Mouse (Mus musculus) T-helper 17 cell (primary cell): ENCODE data around the gene Tas2r135.

Source experiments
- in situ Hi-C, 2 experiments: fragments of 300-600 bp; cut with MboI, MseI; formaldehyde crosslinking; loops; 1 replicate in 1 of 2; 2 replicates in 1 of 2; pipeline ENCODE4 v1.15.1; 2025; ENCODE audit warnings: high pct_unique_total_duplicates in 2 of 2

Gene Tas2r135

DNA sequence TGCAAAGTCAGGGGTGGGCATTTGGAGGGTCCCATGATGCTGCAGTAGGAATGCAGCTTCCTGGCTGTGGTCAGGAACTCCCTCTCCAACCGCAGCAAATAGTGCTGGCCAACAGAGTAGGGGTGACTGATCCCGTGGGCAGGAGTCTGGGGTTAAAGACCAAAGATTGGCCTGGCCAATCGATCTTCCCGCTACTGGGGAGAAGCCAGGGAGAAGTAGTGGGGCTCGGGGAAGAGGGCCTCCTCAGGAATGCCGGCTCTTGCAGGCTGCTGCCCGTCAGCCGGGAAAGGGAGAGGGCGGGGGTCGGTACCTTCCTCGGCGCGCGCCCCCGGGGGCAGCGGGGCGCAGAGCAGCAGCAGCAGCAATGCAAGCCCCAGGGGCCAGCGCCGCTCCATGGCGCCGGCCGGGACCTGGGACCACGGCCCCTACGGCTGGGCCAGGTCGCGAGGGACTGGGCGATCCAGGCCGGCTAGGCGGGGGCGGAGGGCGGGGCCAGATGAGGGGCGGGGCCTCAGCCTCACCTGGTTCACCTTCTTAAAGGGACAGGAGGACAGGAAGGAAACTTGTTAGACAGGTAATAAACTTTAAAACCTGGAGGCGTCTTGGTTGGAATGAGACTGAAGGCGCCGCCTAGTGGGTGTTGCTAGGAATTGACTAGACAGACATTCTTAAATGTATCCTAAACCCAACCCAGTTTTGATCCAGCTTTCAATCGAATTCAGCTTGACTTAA, 32.3 kb upstream of the Tas2r135 start, which contains the start of gene Epha1:
Gene Epha1 (minus strand): TSS at position 453 of the 732 bp plus-strand sequence.
- in situ Hi-C loops, result loop anchor here in 1 of 2 experiments (25.0 kb wide), 1 partner anchor 1936 kb away; the partner anchor contains the start of genes E330009J07Rik and Wee2

DNA sequence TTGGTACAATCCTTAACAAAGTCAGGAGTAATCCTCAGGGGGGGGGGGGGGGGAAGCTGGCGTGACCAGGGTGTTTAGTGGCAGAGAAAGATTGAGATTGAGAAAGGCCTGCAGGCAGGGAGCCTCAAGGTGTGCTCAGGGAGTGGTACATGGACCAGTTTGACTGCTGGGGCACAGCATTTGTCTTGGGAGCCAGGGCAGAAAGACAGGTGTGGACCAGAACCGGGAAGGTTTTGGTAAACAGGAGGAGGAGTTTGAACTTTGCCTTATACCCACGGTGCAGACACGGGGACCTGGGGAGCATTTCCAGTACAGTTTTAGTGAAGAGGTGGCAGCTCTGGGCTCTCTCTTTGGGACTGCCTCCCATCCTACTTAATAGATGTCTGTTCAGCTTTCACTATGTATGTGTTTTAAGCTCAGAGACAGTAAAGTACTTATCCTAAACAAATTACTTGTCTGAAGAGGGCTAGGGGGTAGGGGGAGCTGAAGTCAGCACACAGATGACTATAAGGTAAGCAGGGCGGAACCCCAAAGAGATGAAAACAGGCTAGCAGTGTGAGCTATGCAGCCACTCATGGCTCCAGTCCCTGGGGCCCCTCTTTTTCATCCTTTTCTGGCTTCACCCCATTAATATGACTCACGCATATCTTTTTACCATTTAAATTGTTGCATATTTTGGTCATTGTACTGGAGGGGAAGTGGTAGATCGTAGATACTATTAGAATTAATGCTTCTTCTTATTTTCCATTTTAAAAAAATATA, 31.4 kb upstream of the Tas2r135 start:
- in situ Hi-C loops, result loop anchor here in 1 of 2 experiments (25.0 kb wide), 1 partner anchor 1937 kb away; the partner anchor contains the start of genes E330009J07Rik and Wee2

DNA sequence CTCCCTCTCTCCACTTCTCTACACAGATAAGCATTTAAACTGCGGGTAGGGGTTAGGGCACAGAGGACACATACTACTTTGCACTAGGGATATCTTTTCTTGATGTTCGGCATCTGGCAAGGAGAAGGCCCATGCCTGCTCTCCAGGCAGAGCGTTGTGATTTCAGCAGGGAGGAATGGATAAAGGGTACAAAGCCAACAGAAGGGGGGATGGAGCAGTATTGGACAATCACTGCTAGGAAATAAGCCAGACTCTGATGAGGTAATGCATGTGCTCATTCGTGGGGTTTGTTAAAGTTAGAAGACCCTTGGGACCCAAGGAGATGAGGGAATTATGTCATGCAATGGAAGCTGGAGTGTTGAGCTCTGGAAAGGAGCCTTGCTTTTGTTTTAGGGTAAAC, 30.5 kb upstream of the Tas2r135 start:
- in situ Hi-C loops, result loop anchor here in 1 of 2 experiments (25.0 kb wide), 2 partner anchors 1487 to 1937 kb away; partner anchors contain the start of genes E330009J07Rik, Moxd2 and Wee2

DNA sequence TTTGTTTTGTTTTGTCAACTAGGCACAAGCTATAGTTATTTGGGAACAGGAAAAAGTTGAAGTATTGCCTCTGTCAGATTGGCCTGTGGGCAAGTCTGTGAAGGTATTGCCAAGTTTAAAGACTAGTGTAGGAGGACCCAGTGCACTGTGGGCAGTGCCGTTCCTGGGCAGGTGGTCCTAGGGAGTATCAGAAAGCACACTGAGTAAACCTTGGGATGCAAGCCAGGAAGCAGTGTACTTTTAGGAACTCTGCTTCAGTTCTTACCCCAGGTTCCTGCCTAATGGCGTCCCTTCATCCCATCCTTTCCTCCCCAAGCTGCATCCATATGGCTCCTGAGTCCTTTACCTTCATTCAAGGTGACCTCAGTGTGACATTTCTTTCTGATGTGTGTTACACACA, 30.1 kb upstream of the Tas2r135 start:
- in situ Hi-C loops, result loop anchor here in 1 of 2 experiments (25.0 kb wide), 1 partner anchor 1488 kb away; the partner anchor contains the start of gene Moxd2

DNA sequence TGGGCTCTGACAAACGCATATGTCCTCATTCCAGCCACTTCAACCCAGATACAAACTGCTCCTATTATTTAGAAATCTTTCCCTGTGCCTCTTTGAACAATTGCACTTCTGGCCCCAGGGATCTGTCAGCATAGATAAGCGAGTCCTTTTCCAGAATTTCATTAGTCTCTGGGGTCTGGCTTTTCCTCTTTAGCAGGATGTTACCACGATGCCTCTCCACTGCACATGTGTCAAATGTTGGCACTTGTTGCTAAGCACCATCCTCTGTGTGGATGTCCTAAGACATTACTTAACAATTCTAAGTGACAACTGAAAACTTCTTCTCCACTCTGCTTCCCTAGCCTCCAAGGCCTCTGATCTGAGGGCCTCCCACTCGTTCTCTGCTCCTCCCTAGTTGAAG, 29.2 kb upstream of the Tas2r135 start:
- in situ Hi-C loops, result loop anchor here in 1 of 2 experiments (25.0 kb wide), 1 partner anchor 1489 kb away; the partner anchor contains the start of gene Moxd2

DNA sequence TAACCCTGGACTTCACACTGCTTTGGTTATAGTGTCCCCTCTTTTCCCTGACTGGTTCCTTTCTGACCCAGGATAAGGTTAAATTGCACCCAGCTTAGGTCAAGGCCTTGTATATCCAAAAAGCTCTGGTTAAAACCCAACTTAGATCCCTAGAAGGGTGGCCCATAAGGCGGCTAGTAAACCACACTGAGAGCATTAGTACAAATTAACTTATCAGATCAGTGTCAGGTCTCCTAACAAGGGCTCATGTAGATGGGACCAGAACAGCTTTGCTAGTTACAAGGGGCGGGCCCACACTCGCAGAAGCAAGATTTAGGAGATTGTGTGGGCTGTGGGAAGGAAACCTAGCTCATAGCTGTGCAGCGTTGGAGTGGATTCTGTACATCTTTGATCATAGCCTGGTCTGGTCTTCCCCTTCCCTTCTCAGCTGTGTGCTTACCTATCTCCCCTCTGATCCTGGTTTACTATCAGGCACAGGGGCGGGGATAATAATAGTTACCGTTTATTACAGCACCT, 28.7 kb upstream of the Tas2r135 start:
- in situ Hi-C loops, result loop anchor here in 1 of 2 experiments (25.0 kb wide), 1 partner anchor 1489 kb away; the partner anchor contains the start of gene Moxd2

DNA sequence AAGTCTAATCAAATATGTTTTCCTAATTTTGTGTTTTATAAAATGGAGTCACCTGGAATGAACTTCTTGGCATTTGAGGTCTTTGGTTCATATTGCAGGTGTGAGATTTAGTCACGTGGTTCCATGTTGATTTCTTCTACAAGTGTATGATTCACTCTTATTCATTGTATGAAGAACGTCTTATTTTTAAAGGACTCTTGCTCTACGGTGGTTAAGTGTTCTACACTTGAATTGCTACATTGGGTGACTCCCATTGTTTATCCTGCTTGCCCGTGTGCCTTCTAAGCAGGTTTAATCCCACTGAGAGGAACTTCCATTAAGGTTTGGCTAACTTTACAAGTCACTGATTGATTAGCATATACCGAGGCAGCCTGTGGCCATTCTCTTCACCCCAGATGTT, 28.0 kb upstream of the Tas2r135 start:
- in situ Hi-C loops, result loop anchor here in 1 of 2 experiments (25.0 kb wide), 1 partner anchor 1490 kb away; the partner anchor contains the start of gene Moxd2

DNA sequence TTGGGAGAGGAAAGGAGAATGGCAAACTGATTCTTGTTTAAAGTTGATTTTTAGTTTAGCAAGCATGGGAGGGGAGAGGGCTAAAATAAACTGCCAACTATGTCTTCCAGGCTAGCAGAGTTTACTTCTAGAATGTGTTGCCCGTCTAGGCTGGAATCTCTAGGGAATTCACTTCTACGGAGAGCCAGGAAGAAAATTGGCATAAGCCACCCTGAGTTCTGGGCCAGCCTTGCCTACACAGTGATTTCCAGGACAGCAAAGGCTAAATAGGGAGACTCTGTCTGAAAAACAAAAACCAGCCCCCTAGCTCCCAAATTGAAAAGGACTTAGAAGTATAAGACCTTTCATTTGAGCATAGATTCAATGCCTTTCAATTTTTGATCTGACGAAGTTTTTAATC, 25.7 kb upstream of the Tas2r135 start:
- in situ Hi-C loops, result loop anchor here in 1 of 2 experiments (25.0 kb wide), 1 partner anchor 1492 kb away; the partner anchor contains the start of gene Moxd2

DNA sequence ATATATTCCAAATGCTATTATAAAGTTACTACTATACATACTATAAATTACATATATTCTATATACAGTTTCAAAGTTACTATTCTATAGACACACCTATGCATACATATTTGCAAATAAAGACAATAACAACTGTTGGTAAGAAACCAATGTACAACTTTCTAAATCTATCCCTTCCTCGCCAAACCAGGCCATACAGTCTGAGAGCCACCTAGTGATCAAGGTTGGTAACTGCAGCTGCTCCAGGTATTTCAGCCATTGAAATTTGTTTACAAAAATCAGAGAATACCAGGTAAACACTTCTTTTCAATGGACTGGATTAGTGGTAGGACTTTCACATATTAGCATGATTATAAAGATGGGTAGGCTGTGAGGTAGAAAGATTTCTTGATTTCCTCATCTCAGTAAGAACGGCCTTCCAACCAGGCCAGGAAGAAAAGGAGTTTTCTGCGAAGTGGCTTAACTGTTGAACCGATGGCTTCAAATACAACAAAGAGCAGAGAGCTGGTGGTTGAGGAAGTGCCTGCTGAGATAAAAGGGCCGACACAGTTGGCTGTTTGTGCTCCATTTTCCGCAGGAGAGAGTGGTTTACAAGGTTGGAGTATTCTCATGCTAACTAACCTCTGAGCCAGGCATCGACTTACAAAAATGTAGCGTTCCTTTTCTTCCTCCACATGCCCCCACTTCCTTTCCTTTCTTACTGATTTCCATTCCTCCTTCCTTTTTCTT, 24.7 kb upstream of the Tas2r135 start:
- in situ Hi-C loops, result loop anchor here in 1 of 2 experiments (5.0 to 25.0 kb wide), 2 partner anchors 38 to 1493 kb away; partner anchors contain the start of gene Moxd2

DNA sequence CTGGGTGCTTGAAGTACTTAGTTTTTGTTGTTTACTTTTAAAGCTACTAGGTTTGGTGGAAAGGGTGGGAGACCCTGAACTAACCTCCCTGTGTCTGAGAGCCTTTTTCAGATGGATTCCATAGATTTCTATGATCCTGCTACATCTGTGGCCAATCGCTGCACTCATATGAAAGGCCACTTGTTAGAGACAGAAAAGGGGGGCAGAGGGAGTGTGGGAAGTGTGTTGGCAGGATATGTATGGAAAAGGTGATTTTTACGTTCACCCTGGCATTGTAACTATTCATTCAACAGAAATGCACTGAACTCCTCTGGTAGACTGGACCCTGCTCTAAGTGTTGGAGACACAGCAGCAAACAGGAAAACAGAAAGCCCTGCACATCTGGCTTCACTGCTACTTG, 24.0 kb upstream of the Tas2r135 start:
- in situ Hi-C loops, result loop anchor here in 1 of 2 experiments (5.0 to 25.0 kb wide), 2 partner anchors 39 to 1494 kb away; partner anchors contain the start of gene Moxd2

DNA sequence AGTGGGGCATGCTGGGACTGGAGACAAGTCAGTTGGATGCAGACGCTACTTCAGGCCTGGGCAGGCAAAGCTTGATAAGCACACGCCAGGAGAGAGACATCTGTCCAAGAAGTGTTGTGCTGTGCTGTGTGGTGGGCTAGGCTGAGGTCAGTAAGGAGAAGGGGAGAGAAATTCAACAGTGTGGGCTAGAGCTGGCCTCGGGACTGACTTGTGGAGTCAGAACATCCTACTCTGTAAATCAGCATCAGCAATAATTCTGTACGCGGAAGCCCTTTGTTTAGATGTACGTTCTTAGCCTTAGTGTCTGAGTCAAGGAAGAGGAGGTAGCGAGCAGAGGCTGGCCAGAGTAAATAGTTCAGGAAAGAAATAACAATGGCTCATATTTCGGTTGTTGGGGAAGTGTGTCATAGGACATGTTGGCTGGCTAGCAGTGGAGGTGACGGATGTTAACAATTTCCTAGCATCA, 23.3 kb upstream of the Tas2r135 start:
- in situ Hi-C loops, result loop anchor here in 1 of 2 experiments (5.0 to 25.0 kb wide), 2 partner anchors 40 to 1495 kb away; partner anchors contain the start of gene Moxd2

DNA sequence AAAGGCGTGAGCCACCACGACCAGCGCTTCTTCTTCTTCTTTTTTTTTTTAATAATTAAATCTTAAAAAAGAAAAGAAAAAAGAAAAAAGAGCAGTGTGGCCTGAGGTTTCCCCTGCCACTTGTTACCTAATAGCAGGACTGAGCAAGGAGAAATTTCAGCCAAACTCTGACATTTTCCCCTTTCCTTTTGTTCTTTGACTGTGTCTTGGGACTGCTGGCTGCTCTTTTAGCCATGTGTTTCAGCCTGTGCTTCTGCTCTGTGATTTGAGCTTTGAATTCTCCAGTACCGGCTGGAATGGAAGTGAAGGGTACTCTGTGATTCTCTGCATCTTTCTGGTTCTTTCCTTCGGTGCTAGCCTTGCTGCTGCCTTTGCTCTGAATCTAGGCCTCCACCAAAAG, 21.9 kb upstream of the Tas2r135 start:
- in situ Hi-C loops, result loop anchor here in 1 of 2 experiments (5.0 to 25.0 kb wide), 2 partner anchors 41 to 1496 kb away; partner anchors contain the start of gene Moxd2

DNA sequence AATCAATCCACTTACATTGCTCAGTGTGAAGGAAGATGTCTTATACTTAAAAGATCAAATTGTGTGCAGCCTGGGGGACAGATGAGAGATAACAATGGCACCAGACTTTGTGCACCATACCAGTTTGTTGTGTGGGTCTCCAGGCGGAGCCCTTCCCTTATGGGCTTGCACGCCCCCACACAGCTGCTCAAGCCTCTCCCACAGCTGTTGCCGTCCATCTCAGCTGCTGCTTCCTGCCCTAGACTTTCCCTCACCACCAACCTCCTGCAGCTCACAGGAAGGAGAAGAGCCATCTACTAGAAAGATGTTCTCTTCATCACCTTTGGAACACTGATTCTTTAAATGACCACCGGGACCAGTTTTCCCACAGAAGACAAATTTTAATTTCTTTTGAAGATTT, 19.6 kb upstream of the Tas2r135 start:
- in situ Hi-C loops, result loop anchor here in 1 of 2 experiments (25.0 kb wide), 1 partner anchor 1498 kb away; the partner anchor contains the start of gene Moxd2

DNA sequence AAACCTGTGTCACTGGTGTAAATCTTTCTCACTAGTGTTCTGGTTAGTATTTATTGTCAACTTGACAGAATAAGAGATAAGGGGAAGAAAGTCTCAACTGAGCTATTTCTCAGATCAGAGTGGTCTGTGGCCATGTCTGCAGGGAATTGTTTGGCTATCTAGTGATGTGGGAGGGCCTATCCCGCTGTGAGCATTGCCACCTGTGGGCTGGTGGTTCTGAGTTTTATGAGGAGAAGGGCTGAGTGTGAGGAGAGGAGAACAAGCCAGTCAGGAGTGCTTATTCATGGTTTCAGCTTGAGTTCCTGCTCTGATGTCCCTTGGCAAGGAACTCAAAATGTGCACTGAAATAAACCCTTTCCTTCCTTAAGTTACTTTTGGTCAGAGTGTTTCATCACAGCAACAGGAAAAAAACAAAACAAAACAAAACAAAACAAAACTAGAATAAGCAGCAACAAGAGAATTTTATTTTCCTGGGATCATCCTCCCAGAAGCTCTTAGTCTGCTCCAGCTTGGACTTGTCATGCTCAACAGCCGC, 13.4 kb upstream of the Tas2r135 start:
- in situ Hi-C loops, result loop anchor here in 1 of 2 experiments (25.0 kb wide), 1 partner anchor 1505 kb away; the partner anchor contains the start of gene Moxd2

DNA sequence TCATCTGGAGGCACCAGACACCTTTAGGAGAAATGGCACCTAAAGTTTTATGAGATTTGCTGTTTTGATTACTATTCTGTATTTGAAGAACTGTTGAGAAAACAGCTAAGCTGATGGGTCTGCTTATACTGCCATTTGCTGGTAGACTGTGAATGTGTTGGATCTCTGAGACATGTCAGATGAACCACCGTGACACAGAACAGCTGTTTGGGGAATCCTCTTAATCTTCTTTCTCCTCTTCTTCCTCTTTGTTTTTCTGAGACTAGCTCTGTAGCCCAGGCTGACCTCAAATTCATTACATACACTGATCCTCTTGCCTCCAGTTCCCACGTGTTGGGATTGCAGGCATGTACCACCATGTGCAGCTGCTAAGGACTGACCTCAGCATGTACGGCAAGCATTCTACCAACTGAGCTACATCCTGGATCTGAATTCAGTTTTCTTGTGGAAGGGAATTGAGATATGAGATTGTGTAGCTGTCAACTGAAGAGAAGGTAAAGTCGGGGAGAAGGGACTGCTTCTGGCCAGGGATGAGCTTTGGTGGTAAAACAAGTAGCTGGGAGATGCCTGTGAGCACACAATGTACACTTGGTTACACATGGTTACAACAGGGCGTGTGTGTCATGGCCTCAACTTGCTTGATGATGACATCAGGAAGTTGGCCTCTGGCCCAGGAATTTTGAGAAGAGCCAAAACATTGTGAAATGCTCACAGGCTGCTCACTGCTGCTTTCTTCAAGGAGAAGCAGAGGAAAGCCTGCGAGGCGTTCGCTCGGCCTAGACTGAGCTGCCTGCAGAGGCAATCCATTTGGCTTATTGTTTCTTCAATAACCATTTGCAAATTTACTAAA, 9.0 kb upstream of the Tas2r135 start:
- in situ Hi-C loops, result loop anchor here in 1 of 2 experiments (25.0 kb wide), 1 partner anchor 1509 kb away; the partner anchor contains the start of gene Moxd2

DNA sequence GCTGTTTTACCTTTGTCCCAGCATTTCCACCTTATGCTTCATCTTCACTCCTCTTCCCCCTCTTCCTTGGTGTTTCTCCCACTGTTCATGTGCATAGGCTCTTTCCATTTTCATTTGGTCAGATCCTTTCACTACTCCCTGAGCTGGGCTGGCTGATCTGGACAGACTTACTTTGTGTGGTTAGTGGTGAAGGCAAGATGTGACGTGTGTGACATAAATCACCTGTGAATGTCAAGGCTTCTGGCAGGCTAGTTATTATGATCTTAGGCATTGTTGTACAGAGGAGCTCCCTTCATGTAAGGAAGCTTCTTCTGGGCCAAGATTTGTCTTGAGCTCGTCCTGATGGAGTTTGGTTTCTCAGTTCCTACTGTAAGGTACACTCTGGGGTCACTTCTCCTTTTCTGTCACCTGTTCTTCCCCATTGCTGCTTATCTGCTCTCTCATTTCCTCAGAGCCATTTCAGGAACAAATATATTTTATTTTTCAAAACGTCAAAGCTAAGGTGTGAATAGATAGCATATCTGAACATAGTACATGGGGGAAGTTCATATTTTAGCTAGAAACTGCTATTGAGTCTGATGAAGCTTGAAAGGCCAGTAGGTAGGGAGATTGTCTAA, 8.1 kb upstream of the Tas2r135 start:
- in situ Hi-C loops, result loop anchor here in 1 of 2 experiments (25.0 kb wide), 1 partner anchor 1510 kb away; the partner anchor contains the start of gene Moxd2

DNA sequence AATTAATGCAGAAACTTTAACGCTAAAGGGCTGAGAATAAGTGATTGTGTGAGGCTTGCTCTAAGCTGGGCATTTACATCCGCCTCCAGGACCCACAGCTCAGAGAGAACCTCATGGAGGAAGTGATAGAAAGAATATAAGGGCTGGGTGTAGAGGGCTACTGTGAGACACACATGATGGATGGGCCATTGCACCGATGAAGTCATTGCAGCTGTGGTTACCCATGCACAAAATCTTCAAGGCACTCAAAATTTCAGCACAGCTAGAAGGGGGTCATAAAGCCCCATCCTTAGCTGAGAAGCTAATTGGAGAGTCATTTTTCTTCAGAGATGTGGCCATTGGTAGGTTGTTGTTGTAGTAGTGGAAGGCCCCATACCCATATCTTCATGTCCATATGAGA, 6.9 kb upstream of the Tas2r135 start:
- in situ Hi-C loops, result loop anchor here in 1 of 2 experiments (25.0 kb wide), 1 partner anchor 1511 kb away; the partner anchor contains the start of gene Moxd2

DNA sequence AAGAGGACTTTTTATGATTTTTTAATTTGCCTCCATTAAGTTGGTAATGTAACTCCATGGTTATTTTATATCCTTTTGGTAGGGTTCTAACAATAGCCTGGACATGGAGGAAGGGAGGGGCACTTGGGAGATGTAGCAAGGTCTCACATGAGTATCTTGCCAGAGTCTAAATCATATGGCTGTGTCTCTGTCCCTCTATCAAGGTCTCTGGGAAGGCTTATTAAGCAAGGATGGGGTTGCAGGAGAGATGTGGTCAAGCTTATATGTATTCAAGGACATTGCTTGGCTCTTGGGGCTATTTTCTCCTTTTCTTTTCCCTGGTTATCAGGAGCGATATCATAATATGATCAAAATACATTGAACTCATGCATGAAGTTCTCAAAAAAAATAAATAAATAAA, 6.2 kb upstream of the Tas2r135 start:
- in situ Hi-C loops, result loop anchor here in 1 of 2 experiments (25.0 kb wide), 1 partner anchor 1512 kb away; the partner anchor contains the start of gene Moxd2
